Mouse (Mus musculus) lung, adult 18-20 months (tissue): ENCODE measurements around the gene Secisbp2l.

Source experiments
- DNase-seq, 2 experiments: peaks; one replicate each; pipeline ENCODE4 v3.0.0; 2022; ENCODE audit warnings: mixed read lengths in 2 of 2

The Secisbp2l gene

DNA sequence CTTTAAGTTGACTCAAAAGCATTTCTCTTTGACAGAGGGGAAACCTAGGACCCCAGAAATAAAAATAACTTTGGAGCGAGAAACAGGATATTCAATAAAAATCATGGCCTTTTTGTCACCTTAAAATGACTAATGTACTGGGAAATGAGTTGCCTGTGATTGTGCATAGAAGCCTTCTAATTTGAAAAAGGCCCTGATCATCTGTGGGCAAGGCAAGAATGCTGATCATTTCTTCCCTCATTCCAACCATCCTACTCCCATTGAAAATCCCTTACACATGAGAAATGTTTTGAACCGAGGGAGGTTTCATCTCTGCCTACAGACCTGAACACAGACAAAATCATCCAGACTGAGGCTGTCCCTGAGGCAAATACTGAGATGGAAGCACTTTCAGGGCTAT, 79.8 kb downstream of the Secisbp2l start:
- DNase-seq: no peak

DNA sequence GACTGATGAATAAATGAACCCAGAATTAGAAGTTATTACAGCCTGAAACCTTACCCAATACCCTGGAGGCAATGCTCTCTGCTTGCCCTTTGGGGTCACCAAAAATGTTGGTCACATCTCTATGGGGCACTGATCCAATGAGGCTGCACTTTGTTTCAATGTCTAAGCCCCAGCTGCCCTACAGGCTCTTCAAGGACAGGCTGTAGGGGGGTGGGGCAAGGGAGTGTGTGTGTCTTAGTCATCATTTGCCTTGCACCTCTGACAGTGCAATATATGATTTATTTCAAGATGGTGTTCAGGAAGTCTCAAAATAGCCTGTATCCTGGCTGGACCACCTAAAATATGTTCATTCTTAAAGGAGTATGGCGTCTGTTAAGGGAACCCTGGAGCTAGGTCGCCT, 81.1 kb downstream of the Secisbp2l start:
- no peak for DNase-seq

DNA sequence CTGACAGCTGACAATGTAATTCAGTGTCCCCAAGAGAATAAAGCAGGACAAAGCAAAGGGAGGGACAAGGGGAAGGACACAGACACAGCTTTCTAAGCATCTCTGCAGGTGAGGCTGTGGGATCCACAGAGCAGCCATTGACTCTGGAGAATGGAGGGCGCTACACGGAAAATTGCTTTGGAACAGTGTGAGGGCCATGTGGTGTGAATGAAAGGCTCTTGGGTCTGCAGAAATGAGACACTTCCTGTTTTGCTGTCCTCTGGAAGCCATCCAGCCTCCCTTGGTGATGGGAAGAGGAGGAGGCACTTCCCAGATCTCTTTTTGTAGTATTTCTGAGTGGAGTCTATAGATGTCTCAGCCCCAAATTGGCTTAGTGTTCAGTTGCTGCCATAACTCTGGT, 86.5 kb downstream of the Secisbp2l start:
- DNase-seq: peak; percentile 12 to 22

DNA sequence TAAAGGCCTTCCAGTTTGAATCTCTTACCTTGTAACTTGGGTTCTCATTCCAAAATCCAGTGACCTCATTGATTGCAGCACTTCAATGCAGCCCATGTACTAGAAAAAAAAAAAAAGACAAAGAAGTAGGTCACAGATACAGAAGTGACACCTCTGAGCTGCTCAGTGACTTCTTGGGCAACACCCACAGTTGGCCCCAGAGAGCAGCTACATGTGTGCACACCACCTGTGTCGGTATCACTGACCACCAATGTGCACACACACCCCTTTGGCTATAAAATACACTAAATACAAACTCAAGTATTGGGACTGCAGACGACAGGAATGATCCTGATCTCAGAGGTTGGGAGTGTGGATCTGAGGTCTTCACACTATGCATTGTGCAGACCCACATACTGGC, 87.9 kb downstream of the Secisbp2l start:
- DNase-seq: no peak

DNA sequence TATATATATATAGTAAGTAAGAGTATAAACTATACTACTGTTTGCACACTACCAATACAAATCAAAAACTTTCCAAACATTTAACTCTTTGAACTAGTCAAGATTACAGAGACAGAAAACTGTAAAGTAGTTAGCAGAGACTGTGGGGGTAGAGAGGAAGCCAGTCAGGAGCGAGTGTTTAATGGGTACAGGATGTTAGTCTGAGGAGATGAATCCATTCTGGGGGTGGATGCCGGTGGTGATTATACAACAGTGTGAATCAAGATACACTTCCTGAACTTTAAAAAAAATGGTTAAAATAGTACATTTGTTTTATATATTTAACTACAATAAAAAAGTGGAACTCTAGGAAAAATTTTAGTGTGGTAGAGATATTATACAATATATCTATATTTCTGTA, 90.7 kb downstream of the Secisbp2l start:
- DNase-seq: no peak
